Mouse (Mus musculus) thymus, postnatal 10 days (tissue): Measurements from ENCODE around the gene Kcnk3.

ENCODE experiments used
- DNase-seq, 2 experiments: peaks; one replicate each; pipeline ENCODE4 v3.0.0; 2021; ENCODE audit warnings: low spot score in 2 of 2

Kcnk3 gene

GRCm38 (mm10) chr5:30587681-30588300 lies at the start of gene Kcnk3:
Kcnk3 (plus strand) TSS chr5:30588170.
- peak in 1 of 2 experiments; percentile 50 for DNase-seq

- no peak for DNase-seq
Observed at GRCm38 (mm10) chr5:30545698-30546097, 42.3 kb upstream of the Kcnk3 start, which contains the start of gene Cib4. Cib4 (minus strand) TSS chr5:30545836.

- DNase-seq = no peak
Observed at GRCm38 (mm10) chr5:30548681-30549080, 39.3 kb upstream of the Kcnk3 start.

GRCm38 (mm10) chr5:30550334-30551021 lies 37.5 kb upstream of the Kcnk3 start:
- DNase-seq = no peak

- no peak for DNase-seq
Observed at GRCm38 (mm10) chr5:30551022-30551638, 36.8 kb upstream of the Kcnk3 start.

- no peak for DNase-seq
Observed at GRCm38 (mm10) chr5:30552006-30552405, 36.0 kb upstream of the Kcnk3 start.

GRCm38 (mm10) chr5:30553936-30554335 lies 34.0 kb upstream of the Kcnk3 start:
- DNase-seq = no peak

GRCm38 (mm10) chr5:30554981-30555380 lies 33.0 kb upstream of the Kcnk3 start:
- no peak for DNase-seq

GRCm38 (mm10) chr5:30556284-30556683 lies 31.7 kb upstream of the Kcnk3 start:
- DNase-seq = no peak

- DNase-seq = no peak
Observed at GRCm38 (mm10) chr5:30559421-30559820, 28.5 kb upstream of the Kcnk3 start.

- no peak for DNase-seq
Observed at GRCm38 (mm10) chr5:30559986-30560493, 27.9 kb upstream of the Kcnk3 start.

- no peak for DNase-seq
Observed at GRCm38 (mm10) chr5:30568479-30568878, 19.5 kb upstream of the Kcnk3 start.

- DNase-seq = no peak
Observed at GRCm38 (mm10) chr5:30571820-30572219, 16.1 kb upstream of the Kcnk3 start.

- no peak for DNase-seq
Observed at GRCm38 (mm10) chr5:30574367-30574766, 13.6 kb upstream of the Kcnk3 start.

- no peak for DNase-seq
Observed at GRCm38 (mm10) chr5:30576233-30576632, 11.7 kb upstream of the Kcnk3 start.

GRCm38 (mm10) chr5:30577251-30577650 lies 10.7 kb upstream of the Kcnk3 start:
- no peak for DNase-seq

GRCm38 (mm10) chr5:30577654-30578310 lies 10.2 kb upstream of the Kcnk3 start:
- no peak for DNase-seq

GRCm38 (mm10) chr5:30578445-30579080 lies 9.4 kb upstream of the Kcnk3 start:
- DNase-seq = no peak

- DNase-seq = no peak
Observed at GRCm38 (mm10) chr5:30580725-30581124, 7.2 kb upstream of the Kcnk3 start.

GRCm38 (mm10) chr5:30582017-30582416 lies 6.0 kb upstream of the Kcnk3 start:
- no peak for DNase-seq

- no peak for DNase-seq
Observed at GRCm38 (mm10) chr5:30586616-30587015, 1.4 kb upstream of the Kcnk3 start.

- DNase-seq = no peak
Observed at GRCm38 (mm10) chr5:30587101-30587500, 869 bp upstream of the Kcnk3 start.
